Mouse (Mus musculus) lung, embryonic 16.5 days (tissue): ENCODE measurements at regions not wholly inside any gene's neighbourhood (a gene's known extent, or its start where the extent isn't known, plus 50 kb on each side); places are given as distances from the start of the nearest gene placed in this dataset.

Experiments used
- ATAC-seq: fragments of 200-750 bp; cut with Nextera tagmentation; 2 replicates; pipeline ENCODE4 v1.8.0; 2017; ENCODE audit warnings: low read depth, mild to moderate bottlenecking, moderate library complexity
- H3K27ac ChIP-seq: fragments of 300-500 bp; sonication (generic); 2 replicates; pipeline ENCODE4 v1.5.1; 2014; ENCODE audit warnings: mild to moderate bottlenecking, control low read depth, low read length
- H3K27me3 ChIP-seq: fragments of 300-500 bp; sonication (generic); 2 replicates; pipeline ENCODE4 v1.6.1; 2014; ENCODE audit warnings: low read depth, low read length, mixed read lengths; ENCODE audit not compliant: control insufficient read depth, insufficient read depth
- H3K36me3 ChIP-seq: fragments of 300-500 bp; sonication (generic); 2 replicates; pipeline ENCODE4 v1.6.1; 2014; ENCODE audit warnings: low read length; ENCODE audit not compliant: control insufficient read depth, insufficient read depth
- H3K4me1 ChIP-seq: fragments of 300-500 bp; sonication (generic); replicated peaks from 2 replicates; pipeline ENCODE4 v1.6.1; 2014; ENCODE audit warnings: low read length, mixed read lengths; ENCODE audit not compliant: control insufficient read depth, insufficient read depth
- H3K4me2 ChIP-seq: fragments of 300-500 bp; sonication (generic); 2 replicates; pipeline ENCODE4 v1.6.1; 2014; ENCODE audit warnings: low read depth, low read length, control low read depth
- H3K4me3 ChIP-seq: fragments of 300-500 bp; sonication (generic); 2 replicates; pipeline ENCODE4 v1.5.1; 2014; ENCODE audit warnings: mild to moderate bottlenecking, low read length, control low read depth
- H3K9ac ChIP-seq: fragments of 300-500 bp; sonication (generic); 2 replicates; pipeline ENCODE4 v1.6.1; 2014; ENCODE audit warnings: low read length, control low read depth
- H3K9me3 ChIP-seq: fragments of 300-500 bp; sonication (generic); 2 replicates; pipeline ENCODE4 v1.6.1; 2016; ENCODE audit warnings: low read length; ENCODE audit not compliant: control insufficient read depth
- WGBS: fragments of 180-500 bp; shearing (Covaris S2); extraction: QIAGEN DNeasy Blood & Tissue Kit; methylation state at CpG from one replicate; pipeline ENCODE4 v1.1.7; 2014; 5-methylcytosine and 5-hydroxymethylcytosine counted together

GRCm38 (mm10) chr12:9274181-9274580 is 244.4 kb downstream of the Ttc32 start:
- Histone ChIP-seq H3K9me3 (no peaks in the 10 kb centered on the region), H3K36me3 (no peaks in the 10 kb centered on the region), H3K27ac (no peak overlapping the region), H3K4me1 (no peaks in the 10 kb centered on the region), H3K4me2 (no peak overlapping the region), H3K27me3 (no peaks in the 10 kb centered on the region), H3K9ac (no peak overlapping the region), H3K4me3 (no peak overlapping the region)
- no peak for ATAC-seq
- 70% methylated on average over 1 of the region's 1 CpGs for WGBS

- no peak overlapping the region for H3K27ac ChIP-seq
- 81% methylated on average over 7 of the region's 7 CpGs for WGBS
- ATAC-seq = no peak
Measured at GRCm38 (mm10) chr12:9275697-9276096, 245.9 kb downstream of the Ttc32 start.

GRCm38 (mm10) chr12:9278735-9279134 is 248.9 kb downstream of the Ttc32 start:
- Histone ChIP-seq H3K4me1 (no peaks in the 10 kb centered on the region), H3K27ac (no peak overlapping the region), H3K27me3 (no peaks in the 10 kb centered on the region), H3K4me3 (no peak overlapping the region), H3K36me3 (no peaks in the 10 kb centered on the region), H3K9ac (no peak overlapping the region), H3K4me2 (no peak overlapping the region), H3K9me3 (no peaks in the 10 kb centered on the region)
- WGBS = 40% methylated on average over 5 of the region's 5 CpGs
- ATAC-seq = no peak

More at GRCm38 (mm10) chr12:9275697-9276096, 245.9 kb downstream of the Ttc32 start:
- Histone ChIP-seq H3K27me3 (no peaks in the 10 kb centered on the region), H3K4me3 (no peak overlapping the region), H3K9ac (no peak overlapping the region), H3K36me3 (no peaks in the 10 kb centered on the region), H3K9me3 (no peaks in the 10 kb centered on the region), H3K4me2 (no peak overlapping the region), H3K4me1 (no peaks in the 10 kb centered on the region)

- Histone ChIP-seq H3K9me3 (no peaks in the 10 kb centered on the region), H3K4me1 (no peaks in the 10 kb centered on the region), H3K4me2 (no peak overlapping the region), H3K27me3 (no peaks in the 10 kb centered on the region), H3K36me3 (no peaks in the 10 kb centered on the region), H3K27ac (no peak overlapping the region), H3K4me3 (no peak overlapping the region), H3K9ac (no peak overlapping the region)
- ATAC-seq = no peak
- 61% methylated on average over 5 of the region's 5 CpGs for WGBS
Measured at GRCm38 (mm10) chr12:9279893-9280605, 250.3 kb downstream of the Ttc32 start.

- H3K27me3 ChIP-seq = no peaks in the 10 kb centered on the region
- H3K27ac ChIP-seq = no peak overlapping the region
- H3K9me3 ChIP-seq = no peaks in the 10 kb centered on the region
- no peak overlapping the region for H3K4me3 ChIP-seq
- no peak overlapping the region for H3K4me2 ChIP-seq
- H3K4me1 ChIP-seq = no peaks in the 10 kb centered on the region
- no peak for ATAC-seq
- H3K9ac ChIP-seq = no peak overlapping the region
- H3K36me3 ChIP-seq = no peaks in the 10 kb centered on the region
- 82% methylated on average over 2 of the region's 2 CpGs for WGBS
Measured at GRCm38 (mm10) chr12:9287271-9287670, 257.5 kb downstream of the Ttc32 start.

- Histone ChIP-seq H3K4me2 (no peak overlapping the region), H3K9ac (no peak overlapping the region), H3K36me3 (no peaks in the 10 kb centered on the region), H3K4me1 (no peaks in the 10 kb centered on the region), H3K4me3 (no peak overlapping the region), H3K27me3 (no peaks in the 10 kb centered on the region), H3K27ac (no peak overlapping the region), H3K9me3 (no peaks in the 10 kb centered on the region)
- no peak for ATAC-seq
Measured at GRCm38 (mm10) chr12:9292656-9293055, 262.9 kb downstream of the Ttc32 start.

GRCm38 (mm10) chr12:9295211-9295610 is 265.4 kb downstream of the Ttc32 start:
- Histone ChIP-seq H3K27me3 (no peaks in the 10 kb centered on the region), H3K4me3 (no peak overlapping the region), H3K27ac (no peak overlapping the region), H3K9ac (no peak overlapping the region), H3K9me3 (no peaks in the 10 kb centered on the region), H3K4me1 (no peaks in the 10 kb centered on the region), H3K36me3 (no peaks in the 10 kb centered on the region), H3K4me2 (no peak overlapping the region)
- no peak for ATAC-seq
- WGBS = 67% methylated on average over 3 of the region's 3 CpGs

GRCm38 (mm10) chr12:9298848-9299655 is 269.3 kb downstream of the Ttc32 start:
- Histone ChIP-seq H3K4me2 (no peak overlapping the region), H3K27ac (no peak overlapping the region), H3K9ac (no peak overlapping the region), H3K9me3 (no peaks in the 10 kb centered on the region), H3K4me3 (no peak overlapping the region), H3K36me3 (no peaks in the 10 kb centered on the region), H3K27me3 (no peaks in the 10 kb centered on the region), H3K4me1 (no peaks in the 10 kb centered on the region)
- ATAC-seq = no peak
- WGBS = 63% methylated on average over 5 of the region's 5 CpGs

GRCm38 (mm10) chr12:9304146-9304545 is 265.8 kb upstream of the Osr1 start:
- H3K27ac ChIP-seq = no peak overlapping the region
- WGBS = 52% methylated on average over 2 of the region's 2 CpGs
- no peaks in the 10 kb centered on the region for H3K36me3 ChIP-seq
- H3K4me2 ChIP-seq = no peak overlapping the region
- no peak for ATAC-seq
- no peaks in the 10 kb centered on the region for H3K27me3 ChIP-seq
- no peaks in the 10 kb centered on the region for H3K4me1 ChIP-seq
- no peaks in the 10 kb centered on the region for H3K9me3 ChIP-seq
- no peak overlapping the region for H3K4me3 ChIP-seq
- H3K9ac ChIP-seq = no peak overlapping the region
